Mouse (Mus musculus): Measurements from ENCODE around the gene Sys1. TPM values are rescaled to one million over a fixed set of nuclear protein-coding genes. Genes with fewer than 3 reads are reported as not detected.

Gene Sys1
- total RNA-seq, 4 experiments from 2014 or later, result 25.2 to 28.5 (median 25.8) TPM

GRCm38 (mm10) chr2:164453047-164453757, 3.6 kb upstream of the Sys1 start:
- peak; percentile 52 for DNase-seq (ENCODE audit: low spot score)

GRCm38 (mm10) chr2:164453887-164454500, 2.8 kb upstream of the Sys1 start:
- no peak for DNase-seq (ENCODE audit: low spot score)

GRCm38 (mm10) chr2:164454846-164455245, 1.9 kb upstream of the Sys1 start:
- DNase-seq (ENCODE audit: low spot score), result peak; percentile 90

- peak; percentile 76 for DNase-seq (ENCODE audit: low spot score)
These were observed 1.2 kb upstream of the Sys1 start for GRCm38 (mm10) chr2:164455421-164456190.

- DNase-seq (ENCODE audit: low spot score), result no peak
These were observed 351 bp upstream of the Sys1 start for GRCm38 (mm10) chr2:164456413-164456812.

- no peak for DNase-seq (ENCODE audit: low spot score)
These were observed 1.2 kb downstream of the Sys1 start for GRCm38 (mm10) chr2:164457942-164458341.

GRCm38 (mm10) chr2:164458535-164458934, 1.8 kb downstream of the Sys1 start:
- DNase-seq (ENCODE audit: low spot score), result no peak

- peak; percentile 98 for DNase-seq (ENCODE audit: low spot score)
These were observed 4.2 kb downstream of the Sys1 start, which contains the start of gene Gm20458 for GRCm38 (mm10) chr2:164460745-164461551. Gene Gm20458, plus strand, starts transcription at chr2:164460967.

- no peak for DNase-seq (ENCODE audit: low spot score)
These were observed 8.4 kb downstream of the Sys1 start for GRCm38 (mm10) chr2:164465161-164465560.

GRCm38 (mm10) chr2:164466787-164467186, 10.0 kb downstream of the Sys1 start:
- no peak for DNase-seq (ENCODE audit: low spot score)

- DNase-seq (ENCODE audit: low spot score), result peak; percentile 63
These were observed 13.5 kb downstream of the Sys1 start for GRCm38 (mm10) chr2:164470254-164470653.

GRCm38 (mm10) chr2:164473624-164474023, 16.9 kb downstream of the Sys1 start, which contains the start of gene Trp53tg5:
Gene Trp53tg5, minus strand, starts transcription at chr2:164473724.
- no peak for DNase-seq (ENCODE audit: low spot score)

GRCm38 (mm10) chr2:164485681-164486257, 29.0 kb downstream of the Sys1 start, which contains the start of gene Dbndd2:
Gene Dbndd2, plus strand, starts transcription at chr2:164486106.
- peak; percentile 54 for DNase-seq (ENCODE audit: low spot score)

GRCm38 (mm10) chr2:164486258-164487114, 29.7 kb downstream of the Sys1 start:
- peak; percentile 61 for DNase-seq (ENCODE audit: low spot score)

- no peak for DNase-seq (ENCODE audit: low spot score)
These were observed 30.4 kb downstream of the Sys1 start for GRCm38 (mm10) chr2:164487115-164487527.

- DNase-seq (ENCODE audit: low spot score), result no peak
These were observed 31.0 kb downstream of the Sys1 start for GRCm38 (mm10) chr2:164487812-164488211.

- no peak for DNase-seq (ENCODE audit: low spot score)
These were observed 37.4 kb downstream of the Sys1 start for GRCm38 (mm10) chr2:164494126-164494525.

- no peak for DNase-seq (ENCODE audit: low spot score)
These were observed 39.6 kb downstream of the Sys1 start for GRCm38 (mm10) chr2:164496331-164496730.

GRCm38 (mm10) chr2:164496847-164497690, 40.3 kb downstream of the Sys1 start, which contains the start of gene Pigt:
Gene Pigt, plus strand, starts transcription at chr2:164497520.
- peak; percentile 92 for DNase-seq (ENCODE audit: low spot score)
